Mouse (Mus musculus) CH12.LX (cell line): ENCODE results near the gene Arhgap45. TPM values are rescaled to one million over a fixed set of nuclear protein-coding genes. Genes with fewer than 3 reads are reported as not detected.

ENCODE experiments used
- DNase-seq: peaks from one replicate; pipeline ENCODE4 v3.0.0-alpha.2; 2013; ENCODE audit errors: extremely low read depth
- H3K27ac ChIP-seq: 2 replicates; pipeline ENCODE4 v1.5.1; 2012; ENCODE audit warnings: low read depth, mild to moderate bottlenecking, control low read depth, moderate library complexity; ENCODE audit not compliant: insufficient read depth
- H3K27me3 ChIP-seq: replicated peaks from 2 replicates; pipeline ENCODE3; 2012; ENCODE audit warnings: inconsistent platforms
- H3K36me3 ChIP-seq, 2 experiments: replicated peaks in 1 of 2; 2 replicates each; pipeline versions ENCODE3 to v1.6.1; 2012; ENCODE audit warnings: inconsistent platforms in 1 of 2, low read length in 1 of 2, mild to moderate bottlenecking in 1 of 2, mixed read lengths in 1 of 2, moderate library complexity in 1 of 2; ENCODE audit not compliant: control insufficient read depth in 1 of 2, insufficient read depth in 1 of 2
- H3K4me1 ChIP-seq, 2 experiments: 2 replicates each; pipeline ENCODE4 v1.6.1; 2012; ENCODE audit warnings: inconsistent platforms in 1 of 2, moderate library complexity in 1 of 2; ENCODE audit not compliant: insufficient read depth in 2 of 2, control insufficient read depth in 1 of 2
- H3K4me2 ChIP-seq: 2 replicates; pipeline ENCODE4 v1.6.1; 2012; ENCODE audit warnings: low read depth, mild to moderate bottlenecking, control low read depth; ENCODE audit not compliant: poor library complexity, insufficient read depth, severe bottlenecking
- H3K4me3 ChIP-seq, 3 experiments: fragments of 150-350 bp in 1 of 3; sonication (generic) in 1 of 3; replicated peaks in 1 of 3; 2 replicates each; pipeline versions ENCODE3 to v1.5.1; 2011 to 2012; ENCODE audit warnings: low read depth in 2 of 3, low read length in 2 of 3, mild to moderate bottlenecking in 2 of 3, moderate library complexity in 2 of 3, control low read depth in 1 of 3, improper control_type of control experiment in 1 of 3, inconsistent platforms in 1 of 3, mixed read lengths in 1 of 3; ENCODE audit not compliant: poor library complexity in 1 of 3
- H3K79me2 ChIP-seq: replicated peaks from 2 replicates; pipeline ENCODE4 v1.6.1; 2012; ENCODE audit warnings: mild to moderate bottlenecking, moderate library complexity; ENCODE audit not compliant: control insufficient read depth, poor library complexity, insufficient read depth, severe bottlenecking; ENCODE audit errors: extremely low read depth
- H3K9ac ChIP-seq: 2 replicates; pipeline ENCODE4 v1.6.1; 2012; ENCODE audit warnings: low read depth, mild to moderate bottlenecking, control low read depth, moderate library complexity; ENCODE audit not compliant: insufficient read depth
- H3K9me3 ChIP-seq: replicated peaks from 2 replicates; pipeline ENCODE3; 2012; ENCODE audit warnings: low read length, inconsistent platforms, mixed read lengths
- BHLHE40 ChIP-seq: IDR thresholded peaks from 2 replicates; pipeline ENCODE4 v1.6.1; 2011; ENCODE audit warnings: mild to moderate bottlenecking, low read depth, low read length, improper control_type of control experiment
- CHD1 ChIP-seq: IDR thresholded peaks from 2 replicates; pipeline ENCODE4 v1.6.1; 2012; ENCODE audit warnings: low read depth, low read length, improper control_type of control experiment, inconsistent platforms
- ELF1 ChIP-seq: IDR thresholded peaks from 2 replicates; pipeline ENCODE4 v1.6.1; 2014; ENCODE audit warnings: low read depth, mild to moderate bottlenecking, inconsistent platforms, low read length, improper control_type of control experiment
- EP300 ChIP-seq: IDR thresholded peaks from 2 replicates; pipeline ENCODE4 v1.6.1; 2011; ENCODE audit warnings: low read length, improper control_type of control experiment
- ETS1 ChIP-seq: conservative IDR thresholded peaks from 2 replicates; pipeline ENCODE4 v1.6.1; 2012; ENCODE audit warnings: low read depth, mild to moderate bottlenecking, inconsistent platforms, low read length, improper control_type of control experiment, moderate library complexity
- HCFC1 ChIP-seq: IDR thresholded peaks from 2 replicates; pipeline ENCODE4 v1.6.1; 2012; ENCODE audit warnings: low read depth, mild to moderate bottlenecking, inconsistent platforms, low read length, improper control_type of control experiment
- IRF4 ChIP-seq: IDR thresholded peaks from 2 replicates; pipeline ENCODE4 v1.6.1; 2014; ENCODE audit warnings: low read depth, mild to moderate bottlenecking, inconsistent platforms, low read length, improper control_type of control experiment
- JUN ChIP-seq: IDR thresholded peaks from 2 replicates; pipeline ENCODE4 v1.6.1; 2011; ENCODE audit warnings: low read depth, mild to moderate bottlenecking, low read length, improper control_type of control experiment, moderate library complexity; ENCODE audit not compliant: insufficient read depth
- JUND ChIP-seq: conservative IDR thresholded peaks from 2 replicates; pipeline ENCODE4 v1.6.1; 2011; ENCODE audit warnings: low read depth, low read length, improper control_type of control experiment
- MAFK ChIP-seq: IDR thresholded peaks from 2 replicates; pipeline ENCODE4 v1.6.1; 2011; ENCODE audit warnings: low read length, improper control_type of control experiment; ENCODE audit not compliant: insufficient replicate concordance
- MEF2A ChIP-seq: IDR thresholded peaks from 2 replicates; pipeline ENCODE4 v1.6.1; 2014; ENCODE audit warnings: low read depth, mild to moderate bottlenecking, inconsistent platforms, low read length, improper control_type of control experiment, borderline replicate concordance
- MXI1 ChIP-seq: IDR thresholded peaks from 2 replicates; pipeline ENCODE4 v1.6.1; 2011; ENCODE audit warnings: mild to moderate bottlenecking, low read depth, low read length, improper control_type of control experiment
- MYC ChIP-seq: IDR thresholded peaks from 2 replicates; pipeline ENCODE4 v1.6.1; 2011; ENCODE audit warnings: low read depth, mild to moderate bottlenecking, improper control_type of control experiment, low read length
- NELFE ChIP-seq: IDR thresholded peaks from 2 replicates; pipeline ENCODE4 v1.6.1; 2011; ENCODE audit warnings: low read depth, low read length, improper control_type of control experiment
- PAX5 ChIP-seq: IDR thresholded peaks from 2 replicates; pipeline ENCODE4 v1.6.1; 2012; ENCODE audit warnings: low read length, inconsistent platforms, mixed read lengths
- POLR2A ChIP-seq: IDR thresholded peaks from 2 replicates; pipeline ENCODE4 v1.6.1; 2011; ENCODE audit warnings: low read depth, mild to moderate bottlenecking, improper control_type of control experiment, low read length
- POLR2AphosphoS2 ChIP-seq: IDR thresholded peaks from 2 replicates; pipeline ENCODE4 v1.6.1; 2011; ENCODE audit warnings: low read depth, low read length, improper control_type of control experiment
- RAD21 ChIP-seq: IDR thresholded peaks from 2 replicates; pipeline ENCODE4 v1.6.1; 2011; ENCODE audit warnings: low read depth, mild to moderate bottlenecking, low read length, improper control_type of control experiment, moderate library complexity
- SIN3A ChIP-seq: IDR thresholded peaks from 2 replicates; pipeline ENCODE4 v1.6.1; 2012; ENCODE audit warnings: low read length, improper control_type of control experiment, inconsistent platforms
- TBP ChIP-seq: conservative IDR thresholded peaks from 2 replicates; pipeline ENCODE4 v1.6.1; 2011; ENCODE audit warnings: low read depth, low read length, improper control_type of control experiment
- ZC3H11A ChIP-seq: IDR thresholded peaks from 2 replicates; pipeline ENCODE4 v1.6.1; 2012; ENCODE audit warnings: low read depth, mild to moderate bottlenecking, inconsistent platforms, low read length, improper control_type of control experiment
- ZKSCAN1 ChIP-seq: IDR thresholded peaks from 2 replicates; pipeline ENCODE4 v1.6.1; 2012; ENCODE audit warnings: low read depth, inconsistent platforms, low read length, improper control_type of control experiment, borderline replicate concordance
- ZMIZ1 ChIP-seq: IDR thresholded peaks from 2 replicates; pipeline ENCODE4 v1.6.1; 2012; ENCODE audit warnings: low read depth, mild to moderate bottlenecking, inconsistent platforms, low read length, improper control_type of control experiment
- dilution Hi-C: fragments of 300-500 bp; cut with MboI; formaldehyde crosslinking; loops from 2 replicates; pipeline ENCODE4 v1.14.3; 2020; ENCODE audit warnings: low sequenced_read_pairs; ENCODE audit not compliant: extremely low pct_unique_long_range_greater_than_20kb, extremely low pct_ligation_motif_present
- in situ Hi-C: fragments of 300-500 bp; cut with MboI; formaldehyde crosslinking; loops from 3 replicates; pipeline ENCODE4 v1.14.3; 2019; ENCODE audit warnings: low sequenced_read_pairs, low pct_ligation_motif_present, low pct_unique_long_range_greater_than_20kb, mixed read lengths
- polyA plus RNA-seq: library from polyadenylated mRNA; unstranded; fragments of >175 nt; gene quantifications from 2 replicates; pipeline ENCODE4 v1.2.1, GENCODE M21; 2012; ENCODE audit warnings: low read depth; ENCODE audit not compliant: insufficient read length
- total RNA-seq, 2 experiments: library from RNA; depleted of rRNA; stranded (reverse); fragments of 300-350 nt in 1 of 2; fragments of >200 nt in 1 of 2; gene quantifications; 2 replicates each; pipeline ENCODE4 v1.2.3; 2012 to 2014

The Arhgap45 gene
- total and polyA plus RNA-seq, 3 experiments = 10.3 to 25.9 (median 20.2) TPM

- Histone ChIP-seq H3K79me2 (peaks cover 15% of the 10 kb centered on the region), H3K4me3 (no peak overlapping the region), H3K4me1 (peaks cover 2 to 17% of the 10 kb centered on the region in 2 experiments; a peak in 2 of 4 replicates), H3K9me3 (no peaks in the 10 kb centered on the region), H3K27ac (no peak overlapping the region), H3K27me3 (no peaks in the 10 kb centered on the region), H3K36me3 (peaks cover 70 to 80% of the 10 kb centered on the region in 2 experiments), H3K4me2 (no peak overlapping the region), H3K9ac (no peak overlapping the region)
- no peak for DNase-seq
- TF ChIP-seq BHLHE40 (no peak), CHD1 (no peak), NELFE (no peak), RAD21 (no peak), HCFC1 (no peak)
- in situ Hi-C loops (no loop called here), dilution Hi-C loops (no loop called here)
These were observed 41.4 kb downstream of the Arhgap45 start for GRCm38 (mm10) chr10:80057683-80058326.

DNA sequence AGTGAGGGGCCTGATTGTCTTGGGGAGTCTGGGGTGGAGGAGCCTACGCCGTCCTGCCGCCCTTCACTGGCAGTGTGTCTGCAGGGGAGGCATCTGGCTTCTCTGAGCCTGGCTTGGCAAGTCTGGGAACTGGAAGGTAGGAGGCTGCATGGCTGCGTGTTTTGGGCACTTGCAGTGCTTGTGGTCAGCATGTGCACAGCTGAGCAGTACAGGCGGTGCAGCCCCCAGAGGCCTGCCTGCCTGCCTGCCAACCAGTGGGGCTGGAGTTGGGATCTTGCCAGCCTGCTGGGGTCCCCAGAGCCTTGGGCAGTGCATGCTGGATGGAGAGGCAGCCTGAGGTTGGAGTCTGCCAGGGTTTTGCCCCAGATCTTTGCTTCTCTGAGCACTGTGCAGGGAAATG, 46.7 kb downstream of the Arhgap45 start:
- no peak overlapping the region for H3K4me2 ChIP-seq
- no peak for TF ChIP-seq MYC
- TF ChIP-seq TBP = no peak
- no peak for TF ChIP-seq MEF2A
- no peak for TF ChIP-seq ELF1
- TF ChIP-seq SIN3A = no peak
- no peak for TF ChIP-seq ZC3H11A
- TF ChIP-seq ETS1 = no peak
- no peak for TF ChIP-seq ZMIZ1
- no peak for TF ChIP-seq POLR2AphosphoS2
- TF ChIP-seq JUN = no peak
- TF ChIP-seq IRF4 = no peak
- TF ChIP-seq EP300 = no peak
- no peak for TF ChIP-seq ZKSCAN1
- no peak for TF ChIP-seq POLR2A
- no peak for TF ChIP-seq BHLHE40
- TF ChIP-seq MXI1 = no peak
- TF ChIP-seq MAFK = no peak
- no peak for TF ChIP-seq JUND
- no peak for TF ChIP-seq PAX5
- dilution Hi-C loops (no loop called here), in situ Hi-C loops (no loop called here)
- H3K27ac ChIP-seq = no peak overlapping the region
- H3K36me3 ChIP-seq = peaks cover 85 to 98% of the 10 kb centered on the region in 2 experiments
- H3K27me3 ChIP-seq = no peaks in the 10 kb centered on the region
- H3K79me2 ChIP-seq = no peaks in the 10 kb centered on the region
- H3K4me1 ChIP-seq = no peaks in the 10 kb centered on the region; a peak in 1 of 4 replicates
- no peak overlapping the region for H3K4me3 ChIP-seq
- no peaks in the 10 kb centered on the region for H3K9me3 ChIP-seq
- H3K9ac ChIP-seq = no peak overlapping the region
- no peak for DNase-seq
